Mouse (Mus musculus): ENCODE measurements around the gene Hspa5.
"Not testable (repeated sequence)": the region's sequence is repeated elsewhere in the genome, so short reads cannot be mapped to it uniquely, and the experiment has no call there.

Hspa5 gene

DNA sequence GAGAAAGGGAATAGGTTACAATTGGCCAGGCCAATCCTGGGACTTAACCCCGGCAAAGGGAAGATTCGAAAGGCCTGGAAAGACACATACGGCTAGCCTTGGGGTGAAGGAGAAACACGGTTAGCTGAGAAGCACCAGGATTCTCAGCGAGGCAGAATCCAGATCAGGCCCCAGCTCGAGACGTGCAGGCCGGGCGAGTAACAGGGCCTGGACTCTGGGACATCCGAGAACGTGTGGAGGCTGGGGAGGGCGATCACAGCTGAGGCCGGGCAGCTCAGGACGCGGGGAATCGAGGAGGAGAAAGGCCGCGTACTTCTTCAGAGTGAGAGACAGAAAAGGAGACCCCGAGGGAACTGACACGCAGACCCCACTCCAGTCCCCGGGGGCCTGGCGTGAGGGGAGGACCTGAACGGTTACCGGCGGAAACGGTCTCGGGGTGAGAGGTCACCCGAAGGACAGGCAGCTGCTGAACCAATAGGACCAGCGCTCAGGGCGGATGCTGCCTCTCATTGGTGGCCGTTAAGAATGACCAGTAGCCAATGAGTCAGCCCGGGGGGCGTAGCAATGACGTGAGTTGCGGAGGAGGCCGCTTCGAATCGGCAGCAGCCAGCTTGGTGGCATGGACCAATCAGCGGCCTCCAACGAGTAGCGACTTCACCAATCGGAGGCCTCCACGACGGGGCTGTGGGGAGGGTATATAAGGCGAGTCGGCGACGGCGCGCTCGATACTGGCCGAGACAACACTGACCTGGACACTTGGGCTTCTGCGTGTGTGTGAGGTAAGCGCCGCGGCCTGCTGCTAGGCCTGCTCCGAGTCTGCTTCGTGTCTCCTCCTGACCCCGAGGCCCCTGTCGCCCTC is at the start of gene Hspa5:
Hspa5 (plus strand) TSS at position 603 of the 859 bp plus-strand sequence.
- DNase-seq = peak; percentile 100

DNA sequence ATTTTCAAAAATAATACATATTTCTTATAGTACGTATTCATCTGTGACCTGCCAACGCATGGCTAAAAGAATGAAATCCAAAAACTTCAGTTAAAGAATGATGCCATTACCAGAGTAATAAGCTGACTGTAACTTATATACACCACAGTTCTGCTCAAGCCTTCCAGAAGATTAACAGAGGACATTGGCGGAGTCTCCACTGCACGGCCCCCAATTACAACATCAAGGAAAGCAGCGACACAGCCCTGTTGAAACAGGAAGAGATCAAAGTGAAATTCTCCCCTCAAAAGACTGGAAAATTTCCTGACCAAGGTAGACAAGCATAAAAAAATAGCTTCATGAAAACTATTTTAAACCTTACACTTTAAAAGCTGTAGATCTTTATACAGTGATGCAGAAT is 46.5 kb upstream of the Hspa5 start:
- no peak for DNase-seq

GRCm38 (mm10) chr2:34727045-34727728 is 44.6 kb upstream of the Hspa5 start:
- DNase-seq = no peak

- DNase-seq = no peak
These were observed 35.1 kb upstream of the Hspa5 start for GRCm38 (mm10) chr2:34736626-34737025.

- DNase-seq = no peak
These were observed 33.9 kb upstream of the Hspa5 start for GRCm38 (mm10) chr2:34737911-34738310.

- no peak for DNase-seq
These were observed 31.9 kb upstream of the Hspa5 start for GRCm38 (mm10) chr2:34739684-34740391.

- DNase-seq = no peak
These were observed 30.2 kb upstream of the Hspa5 start for GRCm38 (mm10) chr2:34741390-34742159.

GRCm38 (mm10) chr2:34742675-34743074 is 29.1 kb upstream of the Hspa5 start:
- no peak for DNase-seq

DNA sequence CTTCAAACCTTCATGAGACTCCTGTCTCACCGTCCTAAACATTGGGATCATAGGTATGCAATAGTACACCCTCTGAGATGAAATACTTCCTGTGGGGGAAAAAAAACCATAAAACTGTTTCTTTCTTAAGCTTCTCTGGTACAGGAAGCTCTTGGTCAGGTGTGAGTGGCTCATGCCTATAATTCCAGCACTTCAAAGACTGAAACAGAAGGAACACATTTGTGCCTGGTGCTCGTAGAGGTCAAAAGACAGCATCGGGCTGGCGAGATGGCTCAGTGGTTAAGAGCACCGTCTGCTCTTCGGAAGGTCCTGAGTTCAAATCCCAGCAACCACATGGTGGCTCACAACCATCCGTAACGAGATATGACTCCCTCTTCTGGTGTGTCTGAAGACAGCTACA is 27.3 kb upstream of the Hspa5 start:
- no peak for DNase-seq

GRCm38 (mm10) chr2:34745673-34746072 is 26.1 kb upstream of the Hspa5 start:
- DNase-seq = no peak

DNA sequence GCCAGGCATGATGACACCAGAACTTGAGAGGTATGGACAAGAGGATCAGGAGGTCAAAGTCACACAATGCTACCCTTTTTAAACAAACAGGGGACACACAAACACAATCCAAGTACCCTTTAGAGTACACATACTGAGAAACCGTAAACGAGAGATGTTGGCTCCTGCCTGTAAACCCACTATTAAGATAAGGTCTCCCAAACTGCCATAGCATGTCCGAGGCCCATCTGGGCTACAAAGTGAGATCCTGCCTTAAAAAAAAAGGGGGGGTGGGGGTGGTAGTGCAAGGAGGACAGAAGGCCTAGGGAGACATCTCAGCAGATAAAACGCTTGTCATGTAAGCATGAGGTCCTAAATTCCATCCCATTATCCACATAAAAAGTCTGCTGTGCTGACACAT is 23.3 kb upstream of the Hspa5 start:
- no peak for DNase-seq

GRCm38 (mm10) chr2:34750245-34750644 is 21.5 kb upstream of the Hspa5 start:
- no peak for DNase-seq

DNA sequence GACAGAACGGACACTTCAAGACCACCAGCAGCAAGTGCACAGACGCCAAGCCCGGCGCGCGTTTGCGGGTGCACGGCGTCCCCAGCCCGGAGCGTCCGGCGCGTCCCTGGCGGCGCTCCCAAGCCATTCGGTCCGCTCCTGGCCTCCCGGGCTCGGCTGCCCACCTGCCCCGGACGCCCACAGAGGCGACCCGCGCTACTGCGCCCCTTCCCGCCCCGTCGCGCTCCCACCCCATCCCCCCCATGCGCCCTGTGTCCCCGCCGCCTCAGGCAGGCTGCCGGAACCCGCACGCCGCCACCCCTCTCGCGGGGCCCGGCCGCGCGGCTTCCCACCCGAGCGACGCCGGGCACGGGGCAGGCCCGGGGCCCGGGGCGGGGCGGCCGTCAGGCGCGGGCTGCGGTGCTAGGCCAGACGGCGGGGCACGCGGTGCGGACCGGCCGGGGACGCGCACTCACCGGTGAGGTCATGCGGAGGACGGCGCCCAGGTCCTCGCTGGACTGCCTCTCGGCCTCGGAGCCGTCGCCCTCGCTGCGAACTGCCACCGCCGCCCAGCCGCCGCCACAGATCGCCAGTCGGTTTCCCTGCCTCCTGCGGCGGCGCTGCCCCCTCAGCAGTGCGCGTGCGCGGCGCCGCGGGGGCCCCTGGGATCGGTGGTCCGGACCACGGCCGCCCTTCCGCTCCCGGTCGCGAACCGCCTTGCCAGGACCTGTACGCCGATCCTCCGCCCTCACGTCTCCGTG is 17.8 kb upstream of the Hspa5 start:
- peak; percentile 88 for DNase-seq

DNA sequence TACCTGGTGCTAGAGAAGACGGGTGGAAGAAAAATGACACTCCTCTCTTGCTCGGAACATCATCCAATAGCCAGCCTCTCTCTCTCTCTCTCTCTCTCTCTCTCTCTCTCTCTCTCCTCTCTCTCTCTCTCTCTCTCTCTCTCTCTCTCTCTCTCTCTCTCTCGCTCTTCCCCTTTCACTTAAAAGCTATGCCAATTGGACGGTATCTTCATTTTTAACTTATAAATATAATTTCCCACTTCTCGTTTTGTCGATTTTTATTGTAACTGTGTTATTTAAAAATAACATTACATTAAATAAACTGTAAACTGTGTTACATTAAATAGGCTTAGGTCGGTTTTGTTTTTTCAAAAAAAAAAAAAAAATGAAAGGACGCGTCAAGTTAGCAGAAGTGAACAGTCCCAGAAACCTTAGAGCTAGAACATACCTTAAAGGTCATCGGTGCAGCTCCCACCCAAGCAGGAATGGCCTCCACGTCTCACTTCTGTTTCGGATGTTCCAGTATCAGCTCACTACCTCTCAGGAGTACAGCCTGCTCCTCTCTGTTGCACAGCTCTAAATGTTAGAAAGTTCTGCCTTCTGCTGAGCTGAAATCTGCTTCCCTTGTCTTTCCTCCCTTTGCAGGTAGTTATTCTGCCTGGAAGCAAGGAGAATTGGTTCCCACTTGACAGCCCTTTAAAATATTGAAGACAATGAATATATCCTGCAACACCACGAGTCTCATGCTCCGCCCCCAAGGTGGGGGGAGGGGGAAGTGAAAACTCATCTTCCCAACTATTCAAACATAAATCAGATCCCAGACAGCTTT is 17.0 kb upstream of the Hspa5 start, which contains the start of gene Gapvd1:
Gapvd1 (minus strand) TSS at position 682 of the 808 bp plus-strand sequence.
- DNase-seq = peak; percentile 18

GRCm38 (mm10) chr2:34757341-34757740 is 14.4 kb upstream of the Hspa5 start:
- no peak for DNase-seq

DNA sequence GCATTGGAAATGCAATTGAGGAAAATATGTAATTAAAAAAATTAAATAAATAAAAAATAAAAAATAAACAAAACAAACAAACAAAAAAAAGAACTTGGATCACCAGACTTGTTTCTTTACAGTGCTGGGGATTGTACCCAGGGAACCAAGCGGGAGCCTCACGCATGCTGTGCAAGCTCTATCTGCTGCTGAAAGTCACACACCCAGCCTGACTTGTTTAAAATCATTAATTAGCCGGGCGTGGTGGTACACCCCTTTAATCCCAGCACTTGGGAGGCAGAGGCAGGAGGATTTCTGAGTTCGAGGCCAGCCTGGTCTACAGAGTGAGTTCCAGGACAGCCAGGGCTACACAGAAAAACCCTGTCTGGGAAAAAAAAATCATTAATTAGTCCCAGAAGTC is 10.5 kb upstream of the Hspa5 start:
- not testable (repeated sequence) for DNase-seq

- no peak for DNase-seq
These were observed 9.6 kb upstream of the Hspa5 start for GRCm38 (mm10) chr2:34762174-34762573.

DNA sequence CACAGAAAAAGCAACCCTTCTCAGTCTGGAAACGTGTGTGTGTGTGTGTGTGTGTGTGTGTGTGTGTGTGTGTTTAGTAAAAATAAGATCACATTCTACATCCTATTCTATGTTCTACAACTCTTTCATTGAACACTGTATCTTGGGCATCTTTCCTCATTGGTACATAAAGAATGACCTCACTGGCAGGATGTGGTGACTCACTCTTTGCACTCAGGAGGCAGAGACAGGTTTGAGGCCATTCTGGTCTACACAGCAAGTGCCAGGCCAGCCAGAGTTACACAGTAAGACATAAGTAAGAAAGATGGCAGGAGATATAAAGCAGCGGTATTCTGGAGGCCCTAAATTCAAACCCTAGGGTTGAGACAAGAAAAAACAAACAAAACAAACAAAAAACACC is 8.9 kb upstream of the Hspa5 start:
- DNase-seq = no peak

- DNase-seq = no peak
These were observed 7.0 kb upstream of the Hspa5 start for GRCm38 (mm10) chr2:34764801-34765200.

GRCm38 (mm10) chr2:34770049-34770448 is 1.7 kb upstream of the Hspa5 start:
- DNase-seq = no peak

GRCm38 (mm10) chr2:34770951-34771350 is 819 bp upstream of the Hspa5 start:
- DNase-seq = no peak

Data from right cerebral cortex, adult 18-20 months (tissue).